Mouse (Mus musculus): ENCODE data around the gene Ecel1.

Gene Ecel1

GRCm38 (mm10) chr1:87156199-87156587, at the start of gene Ecel1:
Gene Ecel1, minus strand, starts transcription at chr1:87156521.
- DNase-seq (ENCODE audit: low spot score in 2 of 2): no peak

DNA sequence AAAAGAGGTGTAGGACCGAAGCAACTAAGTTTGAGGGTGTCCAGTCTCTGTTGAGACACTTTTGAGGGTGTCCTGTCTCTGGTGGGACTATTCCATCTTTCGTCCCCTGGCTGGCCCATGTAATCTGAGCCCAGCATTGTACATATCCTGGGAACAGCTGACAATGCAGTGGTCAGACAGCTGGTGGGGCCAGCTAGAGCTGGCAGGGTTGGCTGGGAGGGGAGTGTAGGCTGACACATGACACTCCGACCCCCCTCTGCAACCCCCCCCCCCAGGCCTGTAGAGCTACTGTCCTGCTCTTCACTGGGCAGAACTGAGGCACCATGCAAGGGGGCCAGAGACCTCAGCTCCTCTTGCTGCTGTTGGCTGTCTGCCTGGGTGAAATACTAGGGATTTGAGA, 49.2 kb upstream of the Ecel1 start:
- DNase-seq (ENCODE audit: low spot score in 2 of 2): no peak

DNA sequence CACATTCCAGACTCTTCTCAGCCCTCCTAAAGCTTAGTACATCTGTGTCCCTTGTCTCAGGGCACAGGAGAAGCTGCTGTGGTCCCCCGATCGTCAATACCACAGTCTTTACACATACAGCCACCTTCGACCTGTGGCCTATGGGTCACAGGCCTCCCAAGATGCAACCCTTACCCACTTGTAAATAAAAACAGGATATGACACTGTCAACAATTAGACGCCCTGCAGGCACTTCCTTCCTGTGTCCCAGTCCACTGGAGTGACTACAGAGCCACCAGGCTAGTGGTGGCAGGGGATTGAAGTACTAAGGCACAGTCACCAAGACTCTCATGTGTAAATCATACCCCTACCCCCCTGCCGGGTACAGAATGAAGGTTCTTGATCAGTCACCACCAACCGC, 48.7 kb upstream of the Ecel1 start:
- DNase-seq (ENCODE audit: low spot score in 2 of 2): no peak

- DNase-seq (ENCODE audit: low spot score in 2 of 2): no peak
These were observed 48.1 kb upstream of the Ecel1 start, which contains the start of gene Chrng for GRCm38 (mm10) chr1:87204465-87204864. Gene Chrng, plus strand, starts transcription at chr1:87204657.

DNA sequence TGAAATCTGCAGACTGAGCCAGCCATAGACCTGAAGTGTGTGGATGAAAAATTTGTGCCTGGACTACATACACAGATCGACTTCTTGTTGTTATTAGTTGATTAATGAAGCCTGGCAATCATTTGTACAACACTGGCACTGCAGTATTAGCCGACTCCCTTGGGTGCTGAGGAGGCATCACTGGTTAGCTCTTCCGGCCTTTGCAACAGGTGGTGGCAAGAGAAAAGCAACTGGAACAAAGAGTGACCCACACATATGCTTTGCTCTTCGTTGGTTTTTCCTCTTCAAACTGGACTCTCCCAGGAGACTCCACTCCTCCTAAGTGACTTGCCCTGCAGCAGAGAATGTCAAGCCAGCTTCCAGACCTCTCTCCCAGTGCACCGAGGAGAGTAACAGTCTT, 47.5 kb upstream of the Ecel1 start:
- DNase-seq (ENCODE audit: low spot score in 2 of 2): no peak

GRCm38 (mm10) chr1:87201848-87202247, 45.5 kb upstream of the Ecel1 start:
- DNase-seq (ENCODE audit: low spot score in 2 of 2): no peak

DNA sequence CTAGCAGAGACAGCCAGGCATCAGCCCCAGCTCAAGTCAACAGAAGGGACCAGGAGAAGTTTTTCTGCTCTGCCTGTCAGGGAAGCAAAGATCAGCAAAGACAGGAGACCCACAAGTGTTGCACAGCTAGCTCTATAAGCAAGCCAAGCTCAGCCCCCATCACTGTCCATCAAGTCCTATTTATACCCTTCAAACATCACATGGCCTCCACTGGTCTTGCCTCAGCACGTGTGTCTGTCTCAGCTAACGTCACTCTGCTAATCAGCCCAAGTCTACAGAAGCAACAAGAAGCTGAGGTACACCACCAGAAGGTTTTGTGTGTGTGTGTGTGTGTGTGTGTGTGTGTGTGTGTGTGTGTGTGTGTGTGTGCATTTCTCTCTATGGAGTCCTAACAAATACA, 44.5 kb upstream of the Ecel1 start:
- no peak for DNase-seq (ENCODE audit: low spot score in 2 of 2)

DNA sequence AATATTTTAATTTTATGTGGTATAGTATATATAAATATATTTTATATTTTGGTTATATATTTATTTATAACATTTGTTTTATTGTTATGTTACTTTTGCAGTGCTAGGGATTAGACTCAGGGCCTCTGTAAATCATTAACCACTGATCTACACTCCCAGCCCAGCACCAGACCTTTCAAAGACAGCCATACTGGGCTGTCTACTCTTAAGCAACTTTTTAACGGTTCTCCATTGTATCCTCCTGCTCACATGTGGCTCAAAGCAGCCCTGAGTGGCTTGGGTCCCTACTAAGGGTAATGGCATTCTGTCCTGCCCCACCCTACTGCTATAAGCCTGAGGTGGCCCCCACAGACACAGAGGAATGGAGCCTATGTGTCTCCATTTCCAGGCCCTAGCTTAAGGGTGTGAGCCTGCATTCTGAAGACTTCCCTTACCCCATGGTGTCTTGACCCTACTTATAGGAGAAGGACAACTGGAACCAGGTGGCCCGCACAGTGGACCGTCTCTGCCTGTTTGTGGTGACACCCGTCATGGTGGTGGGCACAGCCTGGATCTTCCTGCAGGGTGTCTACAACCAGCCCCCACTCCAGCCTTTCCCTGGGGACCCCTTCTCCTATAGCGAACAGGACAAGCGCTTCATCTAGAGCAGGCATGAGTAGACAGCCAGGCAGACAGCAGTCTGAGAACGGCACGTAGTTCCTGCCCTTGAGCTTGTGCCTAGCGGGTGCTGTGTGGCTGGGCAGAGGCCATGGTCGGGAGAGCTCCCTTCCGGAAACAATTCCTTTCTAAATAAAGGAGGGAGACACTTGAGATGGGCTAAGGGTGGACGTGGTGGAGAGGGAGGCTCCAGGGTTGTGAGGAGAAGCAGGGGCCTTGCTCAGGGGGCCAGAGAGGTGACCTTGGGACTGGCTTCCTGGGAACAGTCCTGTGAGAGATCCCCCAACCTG, 42.1 kb upstream of the Ecel1 start:
- DNase-seq (ENCODE audit: low spot score in 2 of 2): no peak

GRCm38 (mm10) chr1:87197296-87197695, 41.0 kb upstream of the Ecel1 start:
- DNase-seq (ENCODE audit: low spot score in 2 of 2): no peak

DNA sequence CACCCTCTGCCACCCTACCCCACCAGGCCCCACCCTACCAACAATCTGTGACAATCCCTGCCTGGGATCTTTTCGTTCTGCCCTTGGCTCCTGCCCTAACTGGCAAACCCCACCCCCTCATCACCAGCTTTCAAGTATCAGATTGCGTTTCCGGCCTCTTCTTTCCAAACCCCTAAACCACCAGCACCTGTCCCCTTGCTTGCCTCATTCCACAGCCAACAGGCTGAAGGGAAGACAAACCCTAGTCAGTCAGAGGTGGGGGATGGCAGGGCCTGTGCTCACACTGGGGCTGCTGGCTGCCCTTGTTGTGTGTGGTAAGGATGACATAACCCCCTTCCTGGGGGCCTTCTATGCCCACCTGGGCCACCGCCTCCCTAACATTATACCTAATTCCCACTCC, 34.1 kb upstream of the Ecel1 start, which contains the start of gene Chrnd:
Gene Chrnd (plus strand): TSS at position 179 of the 400 bp plus-strand sequence.
- no peak for DNase-seq (ENCODE audit: low spot score in 2 of 2)

- DNase-seq (ENCODE audit: low spot score in 2 of 2): peak in 1 of 2 experiments; percentile 59
These were observed 30.7 kb upstream of the Ecel1 start for GRCm38 (mm10) chr1:87187037-87187355.

DNA sequence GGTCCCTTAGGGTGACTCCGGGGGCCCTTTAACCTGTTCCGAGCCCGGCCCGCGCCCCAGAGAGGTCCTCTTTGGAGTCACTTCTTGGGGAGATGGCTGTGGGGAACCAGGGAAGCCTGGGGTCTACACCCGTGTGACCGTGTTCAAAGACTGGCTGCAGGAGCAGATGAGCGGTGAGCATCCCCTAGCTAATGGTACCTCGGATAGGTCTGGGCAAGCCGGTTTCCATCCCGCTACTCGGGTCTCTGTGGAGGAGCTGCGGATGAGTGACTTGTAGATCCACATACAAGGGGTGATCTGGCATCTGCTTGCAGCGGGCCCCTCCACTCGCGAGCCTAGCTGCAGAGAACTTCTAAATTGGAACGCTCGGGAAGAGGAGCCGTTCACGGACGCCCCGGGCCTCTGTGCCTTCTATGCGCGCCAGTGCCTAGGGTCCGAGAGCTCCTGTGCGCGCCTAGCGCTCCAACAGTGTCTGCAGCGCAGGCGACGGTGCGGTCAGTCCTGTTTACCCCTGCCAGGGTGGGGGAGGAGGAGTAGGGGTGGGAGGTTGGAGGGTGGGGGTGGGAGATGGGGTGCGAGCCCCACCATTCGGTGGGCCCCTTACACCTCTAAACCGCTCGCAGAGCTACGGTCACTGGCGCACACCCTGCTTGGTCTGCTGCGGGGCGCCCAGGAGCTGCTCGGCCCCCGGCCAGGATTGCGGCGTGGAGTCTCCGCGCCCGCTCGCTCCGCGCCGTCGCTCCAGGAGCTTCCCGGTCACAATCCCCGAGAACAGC, 30.1 kb upstream of the Ecel1 start:
- no peak for DNase-seq (ENCODE audit: low spot score in 2 of 2)

GRCm38 (mm10) chr1:87185526-87185925, 29.2 kb upstream of the Ecel1 start:
- peak in 1 of 2 experiments; percentile 14 for DNase-seq (ENCODE audit: low spot score in 2 of 2)

DNA sequence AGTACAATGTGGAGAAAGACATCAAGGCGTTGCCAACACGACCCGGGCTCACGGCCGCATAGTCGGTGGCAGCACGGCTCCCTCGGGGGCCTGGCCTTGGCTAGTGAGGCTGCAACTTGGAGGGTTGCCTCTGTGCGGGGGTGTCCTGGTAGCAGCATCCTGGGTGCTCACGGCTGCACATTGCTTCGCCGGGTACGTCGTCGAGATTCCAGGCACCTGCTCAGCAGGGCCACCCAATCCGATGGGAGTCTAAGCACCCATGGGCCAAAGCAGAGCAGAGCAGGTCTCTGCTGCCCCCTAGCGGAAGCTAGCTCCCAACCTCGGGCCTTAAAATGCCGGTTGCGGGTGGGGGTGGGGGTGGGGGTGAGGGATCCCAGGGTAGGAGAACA, 28.4 kb upstream of the Ecel1 start:
- peak; percentile 38 to 77 for DNase-seq (ENCODE audit: low spot score in 2 of 2)

DNA sequence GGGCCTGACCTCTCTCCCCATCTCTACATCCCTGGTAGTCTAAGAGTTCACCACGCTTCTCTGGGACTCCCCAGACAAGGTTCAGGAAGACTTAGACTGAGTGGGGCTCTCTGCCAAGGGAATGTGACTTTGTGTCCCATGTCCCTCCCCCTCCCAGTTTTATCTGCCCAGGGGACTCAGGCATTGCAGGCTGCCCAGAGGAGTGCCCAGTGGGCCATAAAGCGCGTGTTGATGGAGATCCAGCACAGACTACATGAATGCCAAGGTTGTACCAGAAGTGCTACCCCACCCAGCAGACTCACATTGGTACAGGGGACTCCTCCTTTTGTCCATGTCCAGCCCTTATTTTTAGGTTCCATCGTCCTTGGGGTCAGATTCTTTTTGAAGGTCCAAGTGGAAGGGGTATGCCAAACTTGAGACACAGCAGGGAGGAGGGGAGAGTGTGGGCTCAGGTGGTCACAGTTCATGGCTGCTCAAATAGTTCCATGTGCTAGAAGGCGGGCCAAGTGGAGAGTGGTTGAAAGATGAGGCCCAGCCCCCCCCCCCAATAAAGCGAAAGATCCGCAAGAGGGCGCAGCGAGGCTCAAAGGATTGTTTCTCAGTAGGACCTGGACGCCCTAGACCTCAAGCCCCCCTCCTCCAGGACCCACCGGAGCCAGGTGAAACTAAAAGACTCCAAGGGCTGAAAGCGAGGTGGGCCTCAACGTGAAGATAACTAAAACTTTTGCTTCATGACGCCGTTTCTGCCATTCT, 27.9 kb upstream of the Ecel1 start:
- no peak for DNase-seq (ENCODE audit: low spot score in 2 of 2)

GRCm38 (mm10) chr1:87183013-87183412, 26.7 kb upstream of the Ecel1 start, which contains the start of gene Prss56:
Gene Prss56, plus strand, starts transcription at chr1:87183313.
- DNase-seq (ENCODE audit: low spot score in 2 of 2): no peak

- DNase-seq (ENCODE audit: low spot score in 2 of 2): no peak
These were observed 24.6 kb upstream of the Ecel1 start for GRCm38 (mm10) chr1:87180896-87181295.

GRCm38 (mm10) chr1:87175852-87176292, 19.6 kb upstream of the Ecel1 start:
- DNase-seq (ENCODE audit: low spot score in 2 of 2): no peak

DNA sequence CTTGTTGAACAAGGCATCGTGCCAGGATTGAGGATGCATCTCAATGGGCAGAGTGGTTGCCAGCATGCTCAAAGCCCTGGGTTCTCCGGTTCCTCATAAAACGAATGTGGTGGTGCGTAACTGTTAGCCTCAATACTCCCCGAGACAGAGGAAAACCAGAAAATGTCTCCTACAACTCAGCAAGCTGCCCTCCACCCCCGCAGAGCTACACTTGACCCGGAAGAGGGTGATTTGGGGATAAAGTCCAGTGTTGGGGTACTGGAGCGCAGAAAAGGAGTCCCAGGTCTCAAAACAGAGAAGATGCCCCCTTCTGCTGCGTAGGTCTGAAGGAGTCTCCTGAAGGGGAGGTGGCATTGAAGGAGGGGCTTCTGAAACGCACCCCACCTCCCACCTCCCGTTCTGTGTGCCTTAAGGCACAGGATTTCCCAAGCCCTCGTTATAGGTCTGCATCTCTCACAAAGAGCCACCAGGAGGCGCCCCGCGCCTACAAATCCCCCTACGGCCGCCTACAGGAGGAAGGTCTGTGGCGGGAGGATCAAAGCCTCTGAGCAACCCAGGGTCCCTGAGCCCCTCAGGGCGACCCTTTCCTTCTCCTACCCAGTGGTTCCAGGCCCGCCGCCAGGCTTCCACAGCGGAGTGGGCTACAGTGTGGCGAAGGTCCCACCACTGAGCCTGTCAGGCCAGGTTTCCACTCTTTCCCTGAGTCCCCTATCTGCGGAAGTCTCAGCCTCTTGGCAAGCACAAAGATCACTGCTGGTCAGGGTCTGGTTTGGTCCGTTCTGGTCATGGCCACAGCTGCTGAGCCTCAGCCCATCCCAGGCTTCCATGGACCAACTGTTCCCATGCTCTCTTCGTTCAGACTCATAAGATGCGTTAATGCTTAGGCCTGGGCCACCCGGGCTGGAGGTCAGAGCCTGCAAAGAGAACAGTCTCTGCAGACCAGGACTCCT, 18.0 kb upstream of the Ecel1 start:
- DNase-seq (ENCODE audit: low spot score in 2 of 2): peak; percentile 34 to 70

- no peak for DNase-seq (ENCODE audit: low spot score in 2 of 2)
These were observed 16.0 kb upstream of the Ecel1 start for GRCm38 (mm10) chr1:87172316-87172715.

- DNase-seq (ENCODE audit: low spot score in 2 of 2): no peak
These were observed 15.0 kb upstream of the Ecel1 start for GRCm38 (mm10) chr1:87171312-87171711.

All from thymus, postnatal 10 days (tissue).